Mouse (Mus musculus): ENCODE data around the gene Ccdc85c.

- TF ChIP-seq MAX (IDR thresholded peaks at IDR 0.05) = no peak
- no peak for TF ChIP-seq CTCF (IDR thresholded peaks at IDR 0.05; ENCODE audit: control insufficient read depth, insufficient read depth, insufficient read length)
- no peak for TF ChIP-seq MYOG (IDR thresholded peaks at IDR 0.05; ENCODE audit: control insufficient read depth, extremely low read depth, insufficient read length)
- no peak for TF ChIP-seq USF1 (IDR thresholded peaks at IDR 0.05; ENCODE audit: low read depth)
- TF ChIP-seq FOSL1 (IDR thresholded peaks at IDR 0.05; ENCODE audit: insufficient read depth, low read length, poor library complexity, severe bottlenecking) = no peak
Measured at GRCm38 (mm10) chr12:108223357-108223756, 51.9 kb downstream of the Ccdc85c start.
